Mouse (Mus musculus) thymus, postnatal 10 days (tissue): ENCODE data around the gene Ccs.
"Not testable (repeated sequence)": the region's sequence is repeated elsewhere in the genome, so short reads cannot be mapped to it uniquely, and the experiment has no call there.

Experiments used
- DNase-seq, 2 experiments: peaks; one replicate each; pipeline ENCODE4 v3.0.0; 2021; ENCODE audit warnings: low spot score in 2 of 2

The Ccs gene

GRCm38 (mm10) chr19:4839149-4839548, at the start of gene Ccs, which contains the start of gene Ccdc87:
Ccs (minus strand) TSS chr19:4839332.
Ccdc87 (plus strand) TSS chr19:4839366.
- DNase-seq, result peak; percentile 91 to 93

- no peak for DNase-seq
Measured at GRCm38 (mm10) chr19:4883961-4884360, 44.8 kb upstream of the Ccs start.

- DNase-seq, result no peak
Measured at GRCm38 (mm10) chr19:4879324-4879703, 40.2 kb upstream of the Ccs start.

GRCm38 (mm10) chr19:4878405-4879323, 39.5 kb upstream of the Ccs start, which contains the start of gene Zdhhc24:
Zdhhc24 (plus strand) TSS chr19:4878668.
- DNase-seq, result peak; percentile 93 to 96

- DNase-seq, result no peak
Measured at GRCm38 (mm10) chr19:4877785-4878184, 38.7 kb upstream of the Ccs start, which contains the start of gene Actn3. Actn3 (minus strand) TSS chr19:4877909.

GRCm38 (mm10) chr19:4876755-4877154, 37.6 kb upstream of the Ccs start:
- no peak for DNase-seq

GRCm38 (mm10) chr19:4876241-4876640, 37.1 kb upstream of the Ccs start:
- no peak for DNase-seq

GRCm38 (mm10) chr19:4874613-4875012, 35.5 kb upstream of the Ccs start:
- DNase-seq, result not testable (repeated sequence)

- DNase-seq, result peak in 1 of 2 experiments; percentile 8
Measured at GRCm38 (mm10) chr19:4865147-4865546, 26.0 kb upstream of the Ccs start.

GRCm38 (mm10) chr19:4863048-4863447, 23.9 kb upstream of the Ccs start:
- no peak for DNase-seq

GRCm38 (mm10) chr19:4859081-4859480, 19.9 kb upstream of the Ccs start:
- no peak for DNase-seq

- no peak for DNase-seq
Measured at GRCm38 (mm10) chr19:4855951-4856350, 16.8 kb upstream of the Ccs start.

- no peak for DNase-seq
Measured at GRCm38 (mm10) chr19:4855470-4855820, 16.3 kb upstream of the Ccs start.

GRCm38 (mm10) chr19:4854552-4855469, 15.7 kb upstream of the Ccs start, which contains the start of gene Ctsf:
Ctsf (plus strand) TSS chr19:4855130.
- no peak for DNase-seq

- no peak for DNase-seq
Measured at GRCm38 (mm10) chr19:4850281-4850680, 11.1 kb upstream of the Ccs start.

GRCm38 (mm10) chr19:4849800-4850199, 10.7 kb upstream of the Ccs start:
- DNase-seq, result no peak

- peak in 1 of 2 experiments; percentile 33 for DNase-seq
Measured at GRCm38 (mm10) chr19:4847490-4847889, 8.4 kb upstream of the Ccs start.

GRCm38 (mm10) chr19:4845846-4846245, 6.7 kb upstream of the Ccs start:
- DNase-seq, result no peak

GRCm38 (mm10) chr19:4842611-4843010, 3.5 kb upstream of the Ccs start:
- no peak for DNase-seq

- DNase-seq, result no peak
Measured at GRCm38 (mm10) chr19:4840848-4841247, 1.7 kb upstream of the Ccs start.

- no peak for DNase-seq
Measured at GRCm38 (mm10) chr19:4838526-4839140, 499 bp downstream of the Ccs start.

- DNase-seq, result no peak
Measured at GRCm38 (mm10) chr19:4837049-4837448, 2.1 kb downstream of the Ccs start.
